Mouse (Mus musculus) lung, postnatal 10 days (tissue): ENCODE data around the gene Flvcr1.

Source experiments
- DNase-seq: peaks from one replicate; pipeline ENCODE4 v3.0.0; 2021

Flvcr1 gene

GRCm38 (mm10) chr1:190978511-190979073 lies 47.4 kb downstream of the Flvcr1 start:
- DNase-seq = no peak

DNA sequence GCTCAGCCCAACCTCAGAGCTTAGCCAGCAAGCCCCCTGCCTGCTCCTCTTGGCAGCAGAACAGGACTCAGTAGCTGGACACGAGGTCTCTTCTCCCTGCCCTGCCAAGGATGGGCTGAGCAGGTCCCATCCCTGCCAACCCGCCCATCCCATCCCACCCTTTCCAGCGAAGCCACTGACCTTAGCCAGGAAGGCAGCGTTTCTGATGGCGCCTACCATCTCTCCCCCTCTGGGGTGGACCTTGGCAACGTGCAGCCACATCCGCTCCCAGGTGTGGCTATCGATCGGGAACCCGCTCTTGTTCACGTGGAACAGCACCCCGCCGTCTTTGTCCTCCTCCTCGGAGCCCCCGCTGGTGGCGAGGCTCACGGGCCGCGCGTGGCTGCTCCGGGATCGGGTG lies 48.0 kb downstream of the Flvcr1 start:
- DNase-seq = peak; percentile 5

DNA sequence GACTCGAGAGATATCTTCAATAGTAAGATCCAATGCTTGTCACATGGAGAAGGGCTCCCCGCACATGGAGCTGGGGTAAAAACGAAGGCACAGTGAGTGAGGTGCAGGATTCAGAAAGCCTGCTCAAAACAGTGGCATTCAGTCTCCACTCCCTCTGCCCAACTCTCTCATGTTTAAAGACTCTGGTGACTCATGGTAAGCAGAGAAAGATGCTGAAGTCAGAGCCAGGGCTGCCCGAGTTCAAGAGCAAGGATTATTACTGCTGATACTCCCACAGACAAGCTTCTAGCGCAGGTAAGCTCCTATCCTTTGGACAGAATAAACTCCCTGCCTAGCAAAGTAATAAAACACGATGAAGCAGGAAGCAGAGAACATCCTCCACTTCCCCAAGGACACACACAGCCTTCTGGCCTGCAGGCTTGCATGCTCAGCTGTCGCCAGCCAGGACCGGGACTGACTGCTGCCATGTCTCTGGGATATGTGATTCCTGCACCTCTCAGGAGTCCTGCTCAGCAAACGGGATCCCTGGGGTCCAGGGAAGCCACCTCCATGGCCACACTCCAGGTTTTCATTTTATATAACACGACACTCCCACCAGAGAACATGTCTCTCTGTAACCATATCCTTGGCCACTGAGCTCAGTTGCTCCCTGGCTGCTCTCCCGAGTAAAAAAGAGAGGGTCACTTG lies 48.9 kb downstream of the Flvcr1 start:
- no peak for DNase-seq

DNA sequence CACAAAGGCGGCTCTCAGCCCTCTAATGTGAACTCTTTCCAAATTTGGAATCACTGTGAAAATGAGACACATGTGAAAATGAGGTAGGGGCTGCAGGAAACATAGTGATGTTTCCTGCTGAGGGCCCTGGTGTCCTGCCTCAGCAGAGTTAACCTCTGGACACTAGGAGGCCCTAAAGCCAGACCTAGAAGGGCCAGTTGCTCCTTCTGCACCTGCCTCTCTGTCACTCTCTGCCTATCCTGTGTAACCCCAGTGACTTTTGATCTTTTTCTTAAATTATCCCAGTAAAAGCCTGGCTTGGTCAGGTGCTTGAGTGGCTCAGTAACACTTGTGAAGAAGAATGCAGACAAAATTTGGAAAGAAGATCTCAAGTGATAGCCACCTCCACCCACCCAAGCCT lies 51.1 kb downstream of the Flvcr1 start:
- no peak for DNase-seq

GRCm38 (mm10) chr1:190974191-190974590 lies 51.8 kb downstream of the Flvcr1 start:
- DNase-seq = no peak

GRCm38 (mm10) chr1:190972612-190973192 lies 53.3 kb downstream of the Flvcr1 start:
- DNase-seq = peak; percentile 46

DNA sequence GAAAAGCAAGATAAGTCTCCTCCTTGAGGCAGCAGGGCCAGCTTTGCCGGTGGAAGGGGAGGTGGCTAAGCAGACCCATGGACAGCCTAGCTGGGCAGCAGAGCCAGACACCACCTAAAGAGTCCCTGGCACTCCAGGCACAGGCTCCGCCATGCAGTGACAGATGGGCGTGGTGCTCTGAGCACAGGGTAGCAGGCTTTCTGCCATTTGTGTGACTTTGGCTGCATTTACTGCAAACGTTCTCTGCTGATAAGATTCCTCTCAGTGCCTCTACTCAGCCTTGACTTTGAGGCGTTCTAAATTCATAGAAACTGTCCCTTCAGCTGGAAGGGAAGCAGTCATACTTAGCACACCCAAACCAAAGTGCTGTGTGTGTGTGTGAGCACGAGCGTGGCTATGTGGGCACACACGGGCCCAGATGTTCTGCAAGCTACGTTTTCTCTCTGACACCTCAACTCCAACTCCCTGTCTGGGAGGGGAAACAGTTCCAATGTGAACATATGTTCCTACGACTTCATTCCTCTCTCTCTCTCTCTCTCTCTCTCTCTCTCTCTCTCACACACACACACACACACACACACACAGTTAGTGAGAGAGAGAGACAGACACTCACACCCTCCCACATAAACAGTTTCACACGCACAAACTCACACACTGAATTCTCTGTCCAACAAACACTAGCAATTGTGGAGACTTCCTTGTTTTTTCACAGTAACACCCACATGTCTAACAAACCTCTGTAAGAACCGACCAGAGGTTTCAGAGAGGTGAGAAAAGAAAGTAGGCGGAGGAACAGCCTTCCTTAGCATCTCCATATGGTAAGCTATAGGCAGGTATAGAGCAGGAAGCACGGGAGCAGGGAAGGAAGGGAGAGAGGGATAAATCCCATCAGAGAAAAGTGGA lies 54.0 kb downstream of the Flvcr1 start:
- DNase-seq = no peak

DNA sequence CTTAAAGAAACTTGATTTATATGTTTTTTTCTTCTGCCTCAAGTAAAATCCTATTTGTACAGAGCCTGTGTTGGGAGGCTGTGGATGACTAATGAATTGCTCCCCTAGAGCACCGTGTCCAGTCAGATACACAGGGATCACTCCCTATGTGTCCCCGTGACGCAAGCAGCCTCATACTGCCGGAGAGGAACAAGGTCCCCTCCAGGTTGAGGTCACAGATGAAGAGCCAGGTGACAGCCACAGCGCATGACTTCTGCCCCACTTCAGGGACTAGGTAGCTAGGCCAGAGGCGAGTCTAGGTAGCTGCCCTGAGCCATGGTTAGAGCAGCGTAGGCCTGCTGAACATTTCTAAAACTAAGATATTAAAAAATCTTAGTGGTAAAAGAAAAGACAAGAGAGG lies 57.9 kb downstream of the Flvcr1 start:
- DNase-seq = no peak

GRCm38 (mm10) chr1:190964992-190965780 lies 60.8 kb downstream of the Flvcr1 start:
- DNase-seq = peak; percentile 20

DNA sequence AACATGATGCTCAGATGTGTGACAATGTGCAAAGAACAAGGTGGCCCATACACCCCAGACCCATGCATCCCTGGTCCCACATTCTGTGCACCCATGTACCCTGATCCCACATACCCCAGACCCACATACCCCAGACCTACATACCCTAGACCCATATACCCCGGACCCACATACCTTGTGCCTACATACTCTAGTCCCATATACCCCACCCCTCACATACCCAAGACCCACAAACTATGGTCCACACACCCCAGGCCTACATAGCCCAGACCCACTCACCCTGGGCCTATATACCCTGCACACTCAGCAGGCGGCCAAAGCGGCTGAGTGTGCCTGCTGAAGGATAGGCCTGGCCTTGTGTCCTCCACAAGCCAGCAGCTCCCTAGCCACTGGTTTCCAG lies 63.2 kb downstream of the Flvcr1 start:
- no peak for DNase-seq

DNA sequence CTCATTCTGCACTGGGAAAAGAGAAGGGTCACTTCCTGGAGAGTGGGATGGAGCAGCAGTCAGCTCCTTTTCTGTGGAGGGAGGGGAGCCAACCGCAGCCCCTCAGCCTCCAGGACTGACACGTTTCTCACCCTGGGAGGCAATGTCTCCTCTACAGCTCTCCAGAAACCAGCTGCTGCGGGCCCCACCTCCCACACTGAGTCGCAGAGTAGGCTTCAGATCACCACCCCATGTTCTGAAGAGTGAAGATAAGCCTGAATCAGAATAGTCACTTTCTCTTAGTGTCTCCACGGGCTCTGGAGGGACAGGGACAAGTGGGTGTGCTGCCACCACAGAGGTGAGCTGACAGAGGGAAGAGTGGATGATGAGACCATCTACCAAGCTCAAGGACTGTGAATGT lies 67.1 kb downstream of the Flvcr1 start:
- no peak for DNase-seq
